Mouse (Mus musculus) spleen, embryonic (tissue): ENCODE results near the gene Cdkn2aipnl.

Source experiments
- CTCF ChIA-PET: fragments of 350-600 bp; sonication (Branson Sonifier 250); formaldehyde crosslinking; loops from one replicate; lab custom pipeline; 2022; lab: Charles Lee

Gene Cdkn2aipnl

GRCm38 (mm10) chr11:51944239-51944638 lies 23.2 kb upstream of the Cdkn2aipnl start:
- CTCF ChIA-PET, result interaction anchor here (0.7 to 1.2 kb wide), 2 partner anchors 56 to 397 kb away, joined by 3 to 10 read pairs; no protein-coding TSS in a partner anchor

- CTCF ChIA-PET, result no interaction called here
Observed at GRCm38 (mm10) chr11:51945548-51945947, 21.9 kb upstream of the Cdkn2aipnl start.

- CTCF ChIA-PET, result no interaction called here
Observed at GRCm38 (mm10) chr11:51946144-51946543, 21.3 kb upstream of the Cdkn2aipnl start.

- CTCF ChIA-PET, result interaction anchor here (0.7 to 1.0 kb wide), 3 partner anchors 12 to 100 kb away, joined by 3 to 13 read pairs (median 5); partner anchors contain the start of gene Cdkn2aipnl
Observed at GRCm38 (mm10) chr11:51949155-51949840, 18.2 kb upstream of the Cdkn2aipnl start.

GRCm38 (mm10) chr11:51949919-51950318 lies 17.5 kb upstream of the Cdkn2aipnl start:
- CTCF ChIA-PET, result interaction anchor here (0.6 to 0.9 kb wide), 3 partner anchors 13 to 101 kb away, joined by 3 to 13 read pairs (median 5); no protein-coding TSS in a partner anchor

GRCm38 (mm10) chr11:51951861-51952420 lies 15.5 kb upstream of the Cdkn2aipnl start:
- CTCF ChIA-PET, result no interaction called here

GRCm38 (mm10) chr11:51956112-51956511 lies 11.3 kb upstream of the Cdkn2aipnl start:
- CTCF ChIA-PET, result no interaction called here

- CTCF ChIA-PET, result interaction anchor here (1.5 kb wide), 1 partner anchor 140 kb away, joined by 3 read pairs; no protein-coding TSS in a partner anchor
Observed at GRCm38 (mm10) chr11:51957760-51958159, 9.7 kb upstream of the Cdkn2aipnl start.

- CTCF ChIA-PET, result no interaction called here
Observed at GRCm38 (mm10) chr11:51959511-51959910, 8.0 kb upstream of the Cdkn2aipnl start.

- CTCF ChIA-PET, result interaction anchor here (0.7 kb wide), 1 partner anchor 51 kb away, joined by 6 read pairs; no protein-coding TSS in a partner anchor
Observed at GRCm38 (mm10) chr11:51960061-51960460, 7.4 kb upstream of the Cdkn2aipnl start.

- CTCF ChIA-PET, result interaction anchor here (0.6 to 0.7 kb wide), 2 partner anchors 17 to 68 kb away, joined by 3 to 5 read pairs; no protein-coding TSS in a partner anchor
Observed at GRCm38 (mm10) chr11:51960967-51961471, 6.4 kb upstream of the Cdkn2aipnl start.

GRCm38 (mm10) chr11:51961761-51962160 lies 5.7 kb upstream of the Cdkn2aipnl start:
- CTCF ChIA-PET, result interaction anchor here (0.6 to 0.8 kb wide), 3 partner anchors 18 to 143 kb away, joined by 3 to 5 read pairs (median 3); no protein-coding TSS in a partner anchor

- CTCF ChIA-PET, result interaction anchor here (0.8 kb wide), 1 partner anchor 143 kb away, joined by 3 read pairs; no protein-coding TSS in a partner anchor
Observed at GRCm38 (mm10) chr11:51962277-51962676, 5.2 kb upstream of the Cdkn2aipnl start.

- CTCF ChIA-PET, result interaction anchor here (1.2 to 2.1 kb wide), 5 partner anchors 18 to 149 kb away, joined by 3 to 5 read pairs (median 4); no protein-coding TSS in a partner anchor
Observed at GRCm38 (mm10) chr11:51966651-51967050, 810 bp upstream of the Cdkn2aipnl start.

- CTCF ChIA-PET, result interaction anchor here (2.1 kb wide), 1 partner anchor 113 kb away, joined by 4 read pairs; no protein-coding TSS in a partner anchor
Observed at GRCm38 (mm10) chr11:51968896-51969295, 1.4 kb downstream of the Cdkn2aipnl start.

- CTCF ChIA-PET, result no interaction called here
Observed at GRCm38 (mm10) chr11:51969511-51969910, 2.0 kb downstream of the Cdkn2aipnl start.

- CTCF ChIA-PET, result no interaction called here
Observed at GRCm38 (mm10) chr11:51971644-51972043, 4.2 kb downstream of the Cdkn2aipnl start.

GRCm38 (mm10) chr11:51999611-52000289 lies 32.3 kb downstream of the Cdkn2aipnl start:
- CTCF ChIA-PET, result no interaction called here

GRCm38 (mm10) chr11:52000290-52000962 lies 33.0 kb downstream of the Cdkn2aipnl start, which contains the start of gene Ube2b:
TSS of gene Ube2b (minus strand) at chr11:52000762.
- CTCF ChIA-PET, result no interaction called here

GRCm38 (mm10) chr11:52001341-52001740 lies 33.9 kb downstream of the Cdkn2aipnl start:
- CTCF ChIA-PET, result no interaction called here

GRCm38 (mm10) chr11:52001861-52002260 lies 34.4 kb downstream of the Cdkn2aipnl start:
- CTCF ChIA-PET, result no interaction called here
